Mouse (Mus musculus): Measurements from ENCODE around the gene Dot1l. TPM values are rescaled to one million over a fixed set of nuclear protein-coding genes. Genes with fewer than 3 reads are reported as not detected.

Gene Dot1l
- polyA plus RNA-seq, 1 experiment, result 22.4 TPM

GRCm38 (mm10) chr10:80818599-80819281, 63.7 kb downstream of the Dot1l start:
- Histone ChIP-seq H3K27ac (ENCODE audit: insufficient read depth, low read length) (no peak overlapping the region), H3K4me1 (ENCODE audit: control insufficient read depth, insufficient read depth, low read length) (no peaks in the 10 kb centered on the region), H3K4me3 (ENCODE audit: insufficient read depth, low read length) (no peak overlapping the region)
- TF ChIP-seq CTCF (IDR thresholded peaks at IDR 0.05; ENCODE audit: borderline replicate concordance, insufficient read depth, low read length), result no peak
- no peak for TF ChIP-seq POLR2A (IDR thresholded peaks at IDR 0.05; ENCODE audit: low read depth, low read length)

GRCm38 (mm10) chr10:80819406-80819805, 64.4 kb downstream of the Dot1l start:
- no peak overlapping the region for H3K4me3 ChIP-seq (ENCODE audit: insufficient read depth, low read length)
- no peaks in the 10 kb centered on the region for H3K4me1 ChIP-seq (ENCODE audit: control insufficient read depth, insufficient read depth, low read length)
- H3K27ac ChIP-seq (ENCODE audit: insufficient read depth, low read length), result no peak overlapping the region
- TF ChIP-seq POLR2A (IDR thresholded peaks at IDR 0.05; ENCODE audit: low read depth, low read length) (no peak), CTCF (IDR thresholded peaks at IDR 0.05; ENCODE audit: borderline replicate concordance, insufficient read depth, low read length) (no peak)

GRCm38 (mm10) chr10:80821991-80822390, 67.0 kb downstream of the Dot1l start:
- Histone ChIP-seq H3K27ac (ENCODE audit: insufficient read depth, low read length) (no peak overlapping the region), H3K4me1 (ENCODE audit: control insufficient read depth, insufficient read depth, low read length) (no peaks in the 10 kb centered on the region), H3K4me3 (ENCODE audit: insufficient read depth, low read length) (no peak overlapping the region)
- TF ChIP-seq POLR2A (IDR thresholded peaks at IDR 0.05; ENCODE audit: low read depth, low read length) (no peak), CTCF (IDR thresholded peaks at IDR 0.05; ENCODE audit: borderline replicate concordance, insufficient read depth, low read length) (no peak)

- H3K4me3 ChIP-seq (ENCODE audit: insufficient read depth, low read length), result no peak overlapping the region
- no peaks in the 10 kb centered on the region for H3K4me1 ChIP-seq (ENCODE audit: control insufficient read depth, insufficient read depth, low read length)
- no peak overlapping the region for H3K27ac ChIP-seq (ENCODE audit: insufficient read depth, low read length)
- no peak for TF ChIP-seq CTCF (IDR thresholded peaks at IDR 0.05; ENCODE audit: borderline replicate concordance, insufficient read depth, low read length)
- TF ChIP-seq POLR2A (IDR thresholded peaks at IDR 0.05; ENCODE audit: low read depth, low read length), result no peak
Measured at GRCm38 (mm10) chr10:80822528-80822927, 67.5 kb downstream of the Dot1l start.

GRCm38 (mm10) chr10:80823316-80823715, 68.3 kb downstream of the Dot1l start:
- no peaks in the 10 kb centered on the region for H3K4me1 ChIP-seq (ENCODE audit: control insufficient read depth, insufficient read depth, low read length)
- H3K4me3 ChIP-seq (ENCODE audit: insufficient read depth, low read length), result no peak overlapping the region
- TF ChIP-seq POLR2A (IDR thresholded peaks at IDR 0.05; ENCODE audit: low read depth, low read length) (no peak), CTCF (IDR thresholded peaks at IDR 0.05; ENCODE audit: borderline replicate concordance, insufficient read depth, low read length) (no peak)
- no peak overlapping the region for H3K27ac ChIP-seq (ENCODE audit: insufficient read depth, low read length)

- Histone ChIP-seq H3K4me3 (ENCODE audit: insufficient read depth, low read length) (no peak overlapping the region), H3K27ac (ENCODE audit: insufficient read depth, low read length) (no peak overlapping the region), H3K4me1 (ENCODE audit: control insufficient read depth, insufficient read depth, low read length) (no peaks in the 10 kb centered on the region)
- TF ChIP-seq CTCF (IDR thresholded peaks at IDR 0.05; ENCODE audit: borderline replicate concordance, insufficient read depth, low read length) (no peak), POLR2A (IDR thresholded peaks at IDR 0.05; ENCODE audit: low read depth, low read length) (no peak)
Measured at GRCm38 (mm10) chr10:80823847-80824643, 69.0 kb downstream of the Dot1l start.

- Histone ChIP-seq H3K4me3 (ENCODE audit: insufficient read depth, low read length) (no peak overlapping the region), H3K27ac (ENCODE audit: insufficient read depth, low read length) (no peak overlapping the region), H3K4me1 (ENCODE audit: control insufficient read depth, insufficient read depth, low read length) (no peaks in the 10 kb centered on the region)
- no peak for TF ChIP-seq CTCF (IDR thresholded peaks at IDR 0.05; ENCODE audit: borderline replicate concordance, insufficient read depth, low read length)
- TF ChIP-seq POLR2A (IDR thresholded peaks at IDR 0.05; ENCODE audit: low read depth, low read length), result no peak
Measured at GRCm38 (mm10) chr10:80824827-80825226, 69.8 kb downstream of the Dot1l start.

- H3K4me3 ChIP-seq (ENCODE audit: insufficient read depth, low read length), result peak within 1 kb of the TSS; percentile 99
- TF ChIP-seq CTCF (IDR thresholded peaks at IDR 0.05; ENCODE audit: borderline replicate concordance, insufficient read depth, low read length), result no peak
- peak; percentile 98 for TF ChIP-seq POLR2A (IDR thresholded peaks at IDR 0.05; ENCODE audit: low read depth, low read length)
- peak within 1 kb of the TSS; percentile 77 for H3K27ac ChIP-seq (ENCODE audit: insufficient read depth, low read length)
- no peaks in the 10 kb centered on the region for H3K4me1 ChIP-seq (ENCODE audit: control insufficient read depth, insufficient read depth, low read length)
Measured at GRCm38 (mm10) chr10:80826151-80827062, 71.4 kb downstream of the Dot1l start, which contains the start of gene Oaz1. Gene Oaz1 (plus strand): TSS chr10:80826656.

All from embryonic fibroblast, embryonic 13.5 days (primary cell).